Mouse (Mus musculus) bone marrow macrophage, adult 2 months (primary cell): ENCODE measurements around the gene Mrpl20.

Experiments
- CTCF ChIP-seq: IDR thresholded peaks from 2 replicates; pipeline ENCODE4 v1.5.1; 2012; ENCODE audit warnings: low read depth, mild to moderate bottlenecking, low read length, moderate library complexity
- POLR2A ChIP-seq: IDR thresholded peaks from 2 replicates; pipeline ENCODE4 v1.6.1; 2012; ENCODE audit warnings: mild to moderate bottlenecking, low read depth, low read length, borderline replicate concordance

DNA sequence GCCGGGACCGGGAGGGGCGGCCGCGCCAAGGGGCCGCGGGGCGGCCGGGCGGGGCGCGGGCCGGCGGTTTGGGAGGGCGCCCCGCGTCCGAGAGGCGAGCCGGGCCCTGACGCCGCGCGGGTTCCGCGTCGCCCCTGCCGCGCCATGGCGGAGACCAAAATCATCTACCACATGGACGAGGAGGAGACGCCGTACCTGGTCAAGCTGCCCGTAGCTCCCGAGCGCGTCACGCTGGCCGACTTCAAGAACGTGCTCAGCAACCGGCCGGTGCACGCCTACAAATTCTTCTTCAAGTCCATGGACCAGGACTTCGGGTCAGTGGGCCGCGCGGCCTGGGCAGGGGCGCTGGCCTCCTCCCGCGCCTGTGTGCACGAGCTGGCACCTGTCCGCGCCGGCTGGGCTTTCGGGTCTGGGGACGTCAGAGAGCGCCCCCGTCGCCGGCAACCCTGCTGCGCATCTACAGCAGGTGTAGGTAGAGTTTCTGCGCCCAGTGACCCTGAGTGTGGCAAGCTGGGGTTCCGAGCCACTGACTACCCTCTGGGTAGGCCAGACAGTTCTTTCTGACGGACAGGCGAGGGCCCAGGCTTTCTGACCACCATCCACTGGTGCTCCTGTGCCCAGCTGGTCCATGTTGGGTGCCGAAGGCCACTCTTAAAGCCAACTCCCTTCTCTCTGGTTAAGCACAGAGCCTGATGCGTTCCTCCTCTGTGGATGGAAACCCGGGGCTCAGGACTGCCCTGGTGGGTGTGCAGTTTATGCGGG lies 45.1 kb downstream of the Mrpl20 start:
- no peak for TF ChIP-seq CTCF
- no peak for TF ChIP-seq POLR2A
